Mouse (Mus musculus) neural tube, embryonic 14.5 days (tissue): Measurements from ENCODE around the gene Lrrc39. TPM values are rescaled to one million over a fixed set of nuclear protein-coding genes. Genes with fewer than 3 reads are reported as not detected.
A peak's percentile ranks its signal among the peaks of the same experiment; 100 is the strongest.

ENCODE experiments used
- ATAC-seq: fragments of 200-750 bp; cut with Nextera tagmentation; 2 replicates; pipeline ENCODE4 v1.8.0; 2017; ENCODE audit warnings: low read depth, mild to moderate bottlenecking, moderate TSS enrichment, moderate library complexity
- H3K27ac ChIP-seq: fragments of 300-500 bp; sonication (generic); 2 replicates; pipeline ENCODE4 v1.5.1; 2014; ENCODE audit warnings: low read depth, mild to moderate bottlenecking, control low read depth, low read length, moderate library complexity, mixed read lengths
- H3K27me3 ChIP-seq: fragments of 300-500 bp; sonication (generic); 2 replicates; pipeline ENCODE4 v1.6.1; 2014; ENCODE audit warnings: low read length; ENCODE audit not compliant: control insufficient read depth, insufficient read depth
- H3K36me3 ChIP-seq: fragments of 300-500 bp; sonication (generic); 2 replicates; pipeline ENCODE4 v1.6.1; 2014; ENCODE audit warnings: low read length, mixed read lengths; ENCODE audit not compliant: control insufficient read depth, insufficient read depth
- H3K4me1 ChIP-seq: fragments of 300-500 bp; sonication (generic); 2 replicates; pipeline ENCODE4 v1.6.1; 2014; ENCODE audit warnings: low read length; ENCODE audit not compliant: control insufficient read depth, insufficient read depth
- H3K4me2 ChIP-seq: fragments of 300-500 bp; sonication (generic); 2 replicates; pipeline ENCODE4 v1.6.1; 2014; ENCODE audit warnings: mild to moderate bottlenecking, low read depth, low read length, control low read depth
- H3K4me3 ChIP-seq: fragments of 300-500 bp; sonication (generic); 2 replicates; pipeline ENCODE4 v1.5.1; 2014; ENCODE audit warnings: low read depth, low read length, control low read depth, mixed read lengths
- H3K9ac ChIP-seq: fragments of 300-500 bp; sonication (generic); replicated peaks from 2 replicates; pipeline ENCODE4 v1.6.1; 2014; ENCODE audit warnings: low read depth, mild to moderate bottlenecking, control low read depth, low read length, mixed read lengths
- H3K9me3 ChIP-seq: fragments of 300-500 bp; sonication (generic); 2 replicates; pipeline ENCODE4 v1.6.1; 2016; ENCODE audit warnings: low read length; ENCODE audit not compliant: control insufficient read depth
- WGBS: fragments of 180-500 bp; shearing (Covaris S2); extraction: QIAGEN DNeasy Blood & Tissue Kit; methylation state at CpG from one replicate; pipeline ENCODE4 v1.1.7; 2014; 5-methylcytosine and 5-hydroxymethylcytosine counted together
- polyA plus RNA-seq: library from polyadenylated mRNA; unstranded; fragments of >200 nt; fragmentation: Nextera tagmentation; extraction: Ambion mirVana; gene quantifications from 2 replicates; pipeline ENCODE4 v1.2.1, GENCODE M21; 2014

Gene Lrrc39
- polyA plus RNA-seq, result 0.45 and 0.50 TPM in 2 replicates

DNA sequence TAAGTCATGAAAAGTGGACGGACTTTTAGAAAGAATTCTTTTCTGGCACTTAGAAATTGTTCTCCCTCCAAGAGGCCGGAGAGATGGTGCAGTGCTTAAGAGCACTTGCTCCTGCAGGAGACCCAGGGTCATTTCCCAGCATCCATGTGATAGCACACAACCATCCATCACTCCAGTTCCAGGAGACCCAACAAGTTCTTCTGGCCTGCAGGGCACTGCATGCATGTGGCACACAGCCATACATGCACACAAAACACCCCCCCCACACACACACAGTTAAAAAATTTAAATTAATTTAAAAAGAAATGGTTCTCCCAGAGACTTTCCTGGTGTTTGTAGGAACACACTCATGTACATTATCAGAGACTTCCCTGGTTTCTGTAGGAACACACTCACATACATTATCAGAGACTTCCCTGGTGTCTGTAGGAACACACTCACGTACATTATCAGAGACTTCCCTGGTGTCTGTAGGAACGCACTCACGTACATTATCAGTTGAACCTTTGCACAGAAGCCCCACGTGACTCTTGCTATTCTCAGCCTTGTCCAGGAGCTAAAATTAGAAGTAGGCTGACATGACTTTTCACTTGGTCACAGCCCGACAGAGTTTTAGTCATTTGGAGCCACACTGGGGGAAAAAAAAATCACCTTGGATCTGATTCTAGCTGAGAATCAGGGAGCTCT, at the start of gene Lrrc39:
Gene Lrrc39 (plus strand): TSS at position 566 of the 687 bp plus-strand sequence.
- H3K9ac ChIP-seq, result no peak within 1 kb of the TSS
- no peak within 1 kb of the TSS for H3K4me3 ChIP-seq
- H3K4me1 ChIP-seq, result no peaks in the 10 kb centered on the region
- no peaks in the 10 kb centered on the region for H3K36me3 ChIP-seq
- no peak within 1 kb of the TSS for H3K4me2 ChIP-seq
- H3K27ac ChIP-seq, result no peak within 1 kb of the TSS
- WGBS, result 84% methylated on average over 7 of the region's 7 CpGs
- ATAC-seq, result no peak
- H3K27me3 ChIP-seq, result no peaks in the 10 kb centered on the region
- H3K9me3 ChIP-seq, result no peaks in the 10 kb centered on the region

DNA sequence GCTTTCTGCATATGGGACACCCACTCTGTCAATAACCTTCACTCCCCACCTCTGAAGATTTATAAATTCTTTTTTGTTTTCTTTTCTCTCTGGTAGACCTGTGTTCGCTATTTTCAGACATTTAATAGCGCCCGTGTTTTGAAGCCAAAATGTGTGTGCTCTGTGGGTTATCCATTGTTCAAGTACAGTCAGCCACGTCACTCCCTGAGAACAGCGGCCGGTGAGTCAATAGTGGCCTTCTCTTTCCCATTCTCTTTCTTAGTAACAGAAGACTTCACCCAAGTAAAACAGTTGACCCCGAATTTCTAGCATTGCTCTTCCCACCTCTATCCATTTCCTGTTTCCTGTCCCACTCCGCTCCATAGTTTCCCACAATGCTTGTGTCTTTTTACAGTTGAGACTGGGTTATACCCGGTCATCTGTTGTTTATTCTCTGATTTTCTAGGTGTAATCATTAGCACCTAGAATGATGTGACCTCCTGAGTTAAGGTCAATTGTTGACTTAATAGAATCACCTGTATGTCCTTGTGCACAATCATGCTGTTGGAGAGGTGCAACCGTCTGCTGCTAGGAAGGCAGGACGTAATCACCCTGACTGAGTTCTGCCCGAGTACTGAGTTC, 42.5 kb upstream of the Lrrc39 start:
- Histone ChIP-seq H3K9ac (no peak overlapping the region), H3K9me3 (no peaks in the 10 kb centered on the region), H3K4me2 (no peak overlapping the region), H3K4me1 (no peaks in the 10 kb centered on the region), H3K36me3 (no peaks in the 10 kb centered on the region; the same call in 1 of the 2 replicates), H3K27me3 (no peaks in the 10 kb centered on the region), H3K4me3 (no peak overlapping the region), H3K27ac (no peak overlapping the region)
- 77% methylated on average over 12 of the region's 12 CpGs for WGBS
- ATAC-seq, result no peak

DNA sequence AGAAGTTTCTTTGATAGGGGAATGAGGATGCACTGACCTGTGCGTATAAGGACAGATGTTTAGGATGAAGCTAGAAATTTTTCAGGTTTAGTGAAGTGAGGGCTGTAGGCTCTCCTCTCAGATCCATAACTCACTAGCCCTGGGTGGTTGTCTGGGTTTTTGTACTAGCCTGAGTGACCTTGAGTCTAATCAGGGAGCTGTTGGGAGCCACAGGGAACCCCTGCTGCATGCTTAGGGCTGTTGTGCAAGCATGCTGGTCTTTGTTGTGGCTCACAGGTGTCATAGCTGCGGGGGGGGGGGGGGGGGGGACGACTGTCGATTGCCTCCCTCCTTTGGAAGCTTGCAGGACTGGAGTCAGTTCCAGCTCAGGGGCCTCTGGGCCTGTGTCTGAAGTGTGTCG, 33.0 kb upstream of the Lrrc39 start:
- Histone ChIP-seq H3K4me1 (no peaks in the 10 kb centered on the region), H3K4me3 (no peak overlapping the region), H3K9me3 (no peaks in the 10 kb centered on the region), H3K27ac (no peak overlapping the region), H3K36me3 (0 out of 2 replicates have a peak, but pooled peaks cover 3% of the 10 kb centered on the region), H3K4me2 (no peak overlapping the region), H3K27me3 (no peaks in the 10 kb centered on the region), H3K9ac (no peak overlapping the region)
- no peak for ATAC-seq
- 56% methylated on average over 4 of the region's 5 CpGs for WGBS

DNA sequence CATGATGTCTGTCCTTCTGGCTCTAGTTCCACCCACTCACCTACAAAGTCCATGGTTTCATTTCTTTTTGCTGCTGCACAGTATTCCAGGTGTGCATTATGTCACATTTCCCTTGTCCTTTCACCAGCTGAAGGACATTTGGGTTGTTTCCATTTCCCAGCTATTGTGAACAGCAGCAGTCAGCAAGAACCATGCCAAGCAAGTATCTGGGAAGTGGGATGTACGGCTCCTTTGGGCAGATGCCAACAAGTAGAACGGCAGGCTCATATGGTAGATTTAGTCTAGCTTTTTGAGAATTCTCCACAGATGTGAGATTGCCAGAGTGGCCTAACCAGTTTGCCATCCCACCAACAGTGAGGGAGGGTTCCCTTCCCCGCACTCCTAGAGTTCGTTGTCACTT, 31.9 kb upstream of the Lrrc39 start:
- no peaks in the 10 kb centered on the region for H3K27me3 ChIP-seq
- no peak overlapping the region for H3K4me3 ChIP-seq
- no peaks in the 10 kb centered on the region for H3K36me3 ChIP-seq
- no peaks in the 10 kb centered on the region for H3K4me1 ChIP-seq
- ATAC-seq, result no peak
- WGBS, result 77% methylated on average over 4 of the region's 4 CpGs
- no peak overlapping the region for H3K9ac ChIP-seq
- H3K27ac ChIP-seq, result no peak overlapping the region
- no peaks in the 10 kb centered on the region for H3K9me3 ChIP-seq
- H3K4me2 ChIP-seq, result no peak overlapping the region

DNA sequence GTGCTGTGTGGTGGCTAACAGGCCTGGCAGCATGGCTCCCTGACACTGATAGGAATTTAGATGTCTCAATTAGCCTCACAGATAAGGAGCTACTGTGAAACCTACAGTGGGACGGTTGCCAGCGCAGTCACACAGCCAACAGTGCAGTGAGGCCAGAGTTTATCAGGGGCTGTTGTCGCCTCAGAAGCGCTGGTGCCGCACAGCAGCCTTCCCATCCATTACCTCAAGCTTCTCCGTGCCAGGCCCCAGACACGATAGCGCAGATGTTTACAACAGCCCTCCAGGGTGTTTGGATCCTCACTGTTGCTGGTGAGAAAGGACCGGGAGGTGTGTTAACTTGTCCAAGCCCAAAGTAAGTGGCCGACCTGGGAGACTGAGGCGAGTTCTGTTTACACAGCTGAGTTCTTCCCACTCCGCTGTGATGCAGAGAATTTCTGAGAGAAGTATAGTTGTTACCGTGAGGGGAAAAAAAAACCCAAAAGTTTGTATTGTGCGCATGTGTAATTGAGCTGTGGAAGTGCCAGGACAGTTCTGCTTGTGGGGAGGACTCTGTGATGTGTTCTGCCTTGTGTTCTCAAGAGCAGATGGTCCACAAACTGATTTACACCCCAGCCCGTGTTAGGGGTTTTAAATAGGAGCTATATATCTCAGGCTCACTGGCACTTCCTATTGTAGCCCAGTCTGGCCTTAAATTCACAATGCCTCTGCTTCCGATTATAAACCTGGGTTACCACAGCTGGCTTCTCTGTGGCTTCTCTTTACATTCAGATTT, 26.2 kb upstream of the Lrrc39 start:
- Histone ChIP-seq H3K4me2 (peak overlapping the region; percentile 31; the same call in 1 of the 2 replicates), H3K27me3 (no peaks in the 10 kb centered on the region), H3K4me3 (no peak overlapping the region), H3K9ac (no peak overlapping the region), H3K9me3 (no peaks in the 10 kb centered on the region), H3K36me3 (peaks cover 11% of the 10 kb centered on the region; the same call in 1 of the 2 replicates), H3K27ac (peak overlapping the region; percentile 53), H3K4me1 (peaks cover 13% of the 10 kb centered on the region; the same call in 1 of the 2 replicates)
- ATAC-seq, result peak; percentile 91
- WGBS, result 4% methylated on average over 16 of the region's 16 CpGs

DNA sequence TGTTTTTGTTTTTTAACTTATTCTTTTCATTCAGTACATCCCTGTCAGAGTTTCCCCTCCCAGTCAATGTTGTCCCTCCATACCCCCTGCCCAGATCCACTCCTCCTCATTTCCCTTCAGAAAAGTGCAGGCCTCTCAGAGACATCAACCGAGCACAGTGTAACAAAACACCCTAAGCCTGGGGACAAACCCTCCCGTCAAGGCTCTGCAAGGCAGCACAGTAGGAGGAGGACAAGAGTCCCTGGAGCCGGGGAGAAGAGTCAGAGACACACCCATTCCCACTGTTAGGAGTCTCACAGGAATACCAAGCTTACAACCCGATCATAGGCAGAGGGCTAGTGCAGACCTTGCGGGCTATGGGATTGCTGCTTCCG, 25.6 kb upstream of the Lrrc39 start:
- H3K9ac ChIP-seq, result no peak overlapping the region
- ATAC-seq, result peak; percentile 79
- H3K4me3 ChIP-seq, result no peak overlapping the region
- H3K27me3 ChIP-seq, result no peaks in the 10 kb centered on the region
- H3K27ac ChIP-seq, result peak overlapping the region; percentile 53
- peak overlapping the region; percentile 31; the same call in 1 of the 2 replicates for H3K4me2 ChIP-seq
- 7% methylated on average over 6 of the region's 6 CpGs for WGBS
- no peaks in the 10 kb centered on the region for H3K9me3 ChIP-seq
- H3K36me3 ChIP-seq, result peaks cover 14% of the 10 kb centered on the region; the same call in 1 of the 2 replicates
- peaks cover 13% of the 10 kb centered on the region; the same call in 1 of the 2 replicates for H3K4me1 ChIP-seq

DNA sequence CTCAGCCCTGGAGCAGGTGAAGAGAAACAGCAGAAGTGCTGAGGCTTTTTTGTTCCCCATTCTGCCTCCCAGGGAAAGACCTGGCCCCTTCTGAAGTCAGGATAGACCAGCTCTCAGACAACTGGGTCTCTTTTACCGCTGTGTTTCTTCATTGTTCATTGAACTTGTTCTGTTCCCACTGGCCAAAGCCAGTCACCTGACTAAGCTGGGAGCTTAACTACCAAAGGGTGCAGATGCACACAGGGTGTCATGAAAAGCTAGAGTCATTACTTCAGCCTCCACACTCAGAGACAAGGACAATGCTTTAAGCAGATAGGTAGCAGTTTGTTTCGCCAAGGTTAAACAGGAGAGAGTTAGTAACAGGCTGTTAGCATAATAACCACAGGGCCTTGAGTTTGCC, 20.7 kb upstream of the Lrrc39 start:
- ATAC-seq, result no peak
- Histone ChIP-seq H3K4me1 (peaks cover 4% of the 10 kb centered on the region; the same call in 1 of the 2 replicates), H3K27me3 (no peaks in the 10 kb centered on the region), H3K36me3 (peaks cover 25% of the 10 kb centered on the region), H3K9me3 (no peaks in the 10 kb centered on the region), H3K4me3 (no peak overlapping the region), H3K27ac (no peak overlapping the region), H3K4me2 (no peak overlapping the region), H3K9ac (no peak overlapping the region)
- WGBS, result 55% methylated on average over 2 of the region's 2 CpGs

DNA sequence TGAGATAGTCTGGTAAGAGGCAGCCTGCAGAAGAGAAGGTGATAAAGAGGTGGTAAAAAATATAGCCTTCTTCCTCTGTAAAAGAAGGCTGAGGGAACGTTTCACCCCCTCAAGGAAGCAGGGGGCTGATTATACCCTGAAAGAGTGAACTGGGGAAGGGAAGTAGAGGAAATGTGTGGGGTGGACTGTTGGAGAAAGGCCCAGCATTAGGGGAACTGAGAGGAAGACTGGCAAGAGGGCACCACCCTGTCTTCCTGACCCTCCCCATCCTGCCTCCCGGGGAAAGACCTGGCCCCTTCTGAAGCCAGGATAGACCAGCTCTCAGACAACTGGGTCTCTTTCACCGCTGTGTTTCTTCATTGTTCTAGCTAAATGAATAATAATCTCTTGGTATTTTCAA, 20.2 kb upstream of the Lrrc39 start:
- H3K27me3 ChIP-seq, result no peaks in the 10 kb centered on the region
- H3K4me3 ChIP-seq, result no peak overlapping the region
- no peak overlapping the region for H3K4me2 ChIP-seq
- H3K27ac ChIP-seq, result no peak overlapping the region
- H3K9ac ChIP-seq, result no peak overlapping the region
- H3K4me1 ChIP-seq, result no peaks in the 10 kb centered on the region; the same call in 1 of the 2 replicates
- ATAC-seq, result no peak
- H3K9me3 ChIP-seq, result no peaks in the 10 kb centered on the region
- 59% methylated on average over 3 of the region's 3 CpGs for WGBS
- peaks cover 25% of the 10 kb centered on the region for H3K36me3 ChIP-seq

DNA sequence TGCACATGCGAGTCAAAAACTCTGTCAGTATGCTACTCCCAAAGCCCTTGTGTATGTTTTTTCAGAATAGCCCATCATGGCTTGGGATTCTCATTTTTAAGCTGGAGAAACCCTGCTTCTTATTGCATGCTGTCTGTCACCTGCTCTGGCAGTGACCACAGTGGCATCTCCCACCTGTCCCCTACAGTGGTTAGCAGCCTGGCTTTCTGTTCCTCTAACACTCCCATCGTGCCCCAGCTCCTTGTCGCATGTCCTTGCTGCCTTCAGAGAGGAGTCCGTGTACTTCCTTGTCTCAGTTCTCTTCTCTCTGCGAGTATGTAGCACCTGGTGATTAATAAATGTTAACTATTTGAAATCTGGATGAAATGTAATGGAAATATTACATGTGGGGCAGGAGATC, 15.3 kb upstream of the Lrrc39 start:
- Histone ChIP-seq H3K9ac (no peak overlapping the region), H3K4me1 (no peaks in the 10 kb centered on the region), H3K4me2 (no peak overlapping the region), H3K4me3 (no peak overlapping the region), H3K27ac (no peak overlapping the region), H3K36me3 (peaks cover 9% of the 10 kb centered on the region), H3K27me3 (no peaks in the 10 kb centered on the region), H3K9me3 (no peaks in the 10 kb centered on the region)
- no peak for ATAC-seq
- WGBS, result 89% methylated on average over 5 of the region's 5 CpGs
